Mouse (Mus musculus) adrenal gland (tissue): ENCODE results near the gene Edaradd.

ENCODE experiments used
- intact Hi-C: fragments of 180-260 bp; cut with DNase I; formaldehyde crosslinking; loops from one replicate; pipeline ENCODE4 v1.15.1; 2025
- long read RNA-seq, 2 experiments: library from polyadenylated mRNA; unstranded; transcript quantifications; one replicate each; pipeline ENCODE4 v2.0.0; 2020; ENCODE audit warnings: borderline replicate concordance in 1 of 2; ENCODE audit not compliant: insufficient replicate concordance in 1 of 2

Gene Edaradd
- long read RNA-seq, experiment 1, result 0 reads
- long read RNA-seq, experiment 2, result 0 reads

- intact Hi-C loops, result no loop called here
These were observed at the start of gene Edaradd for GRCm38 (mm10) chr13:12519955-12520584. Gene Edaradd, minus strand, starts transcription at chr13:12520438.

- intact Hi-C loops, result no loop called here
These were observed 49.5 kb upstream of the Edaradd start for GRCm38 (mm10) chr13:12569741-12570140.

GRCm38 (mm10) chr13:12568597-12569469, 48.6 kb upstream of the Edaradd start:
- intact Hi-C loops, result no loop called here

- intact Hi-C loops, result no loop called here
These were observed 47.7 kb upstream of the Edaradd start for GRCm38 (mm10) chr13:12567936-12568335.

- intact Hi-C loops, result no loop called here
These were observed 45.6 kb upstream of the Edaradd start, which contains the start of gene Ero1lb for GRCm38 (mm10) chr13:12565621-12566390. Gene Ero1lb, plus strand, starts transcription at chr13:12565874.

- intact Hi-C loops, result no loop called here
These were observed 42.0 kb upstream of the Edaradd start for GRCm38 (mm10) chr13:12562256-12562655.

GRCm38 (mm10) chr13:12561729-12562128, 41.5 kb upstream of the Edaradd start:
- intact Hi-C loops, result no loop called here

- intact Hi-C loops, result no loop called here
These were observed 39.4 kb upstream of the Edaradd start for GRCm38 (mm10) chr13:12559462-12560120.

GRCm38 (mm10) chr13:12559044-12559443, 38.8 kb upstream of the Edaradd start:
- intact Hi-C loops, result no loop called here

- intact Hi-C loops, result no loop called here
These were observed 34.0 kb upstream of the Edaradd start for GRCm38 (mm10) chr13:12554211-12554610.

- intact Hi-C loops, result no loop called here
These were observed 23.8 kb upstream of the Edaradd start for GRCm38 (mm10) chr13:12543880-12544568.

GRCm38 (mm10) chr13:12543246-12543645, 23.0 kb upstream of the Edaradd start:
- intact Hi-C loops, result no loop called here

GRCm38 (mm10) chr13:12542006-12542981, 22.1 kb upstream of the Edaradd start:
- intact Hi-C loops, result no loop called here

GRCm38 (mm10) chr13:12540119-12540518, 19.9 kb upstream of the Edaradd start:
- intact Hi-C loops, result no loop called here

GRCm38 (mm10) chr13:12539716-12540115, 19.5 kb upstream of the Edaradd start:
- intact Hi-C loops, result no loop called here

GRCm38 (mm10) chr13:12537971-12538370, 17.7 kb upstream of the Edaradd start:
- intact Hi-C loops, result loop anchor here (1.0 kb wide), 1 partner anchor 65 kb away; no protein-coding TSS in a partner anchor

- intact Hi-C loops, result no loop called here
These were observed 14.4 kb upstream of the Edaradd start for GRCm38 (mm10) chr13:12534628-12535027.

GRCm38 (mm10) chr13:12525678-12526077, 5.4 kb upstream of the Edaradd start:
- intact Hi-C loops, result no loop called here

GRCm38 (mm10) chr13:12522346-12522745, 2.1 kb upstream of the Edaradd start:
- intact Hi-C loops, result no loop called here
